Mouse (Mus musculus): ENCODE results near the gene Clstn1.

Clstn1 gene

GRCm38 (mm10) chr4:149586044-149586782 lies at the start of gene Clstn1:
Clstn1 (plus strand) TSS chr4:149586468.
- no peak for DNase-seq (ENCODE audit: low spot score in 2 of 2)

- no peak for DNase-seq (ENCODE audit: low spot score in 2 of 2)
These were observed 46.8 kb upstream of the Clstn1 start for GRCm38 (mm10) chr4:149539441-149539840.

DNA sequence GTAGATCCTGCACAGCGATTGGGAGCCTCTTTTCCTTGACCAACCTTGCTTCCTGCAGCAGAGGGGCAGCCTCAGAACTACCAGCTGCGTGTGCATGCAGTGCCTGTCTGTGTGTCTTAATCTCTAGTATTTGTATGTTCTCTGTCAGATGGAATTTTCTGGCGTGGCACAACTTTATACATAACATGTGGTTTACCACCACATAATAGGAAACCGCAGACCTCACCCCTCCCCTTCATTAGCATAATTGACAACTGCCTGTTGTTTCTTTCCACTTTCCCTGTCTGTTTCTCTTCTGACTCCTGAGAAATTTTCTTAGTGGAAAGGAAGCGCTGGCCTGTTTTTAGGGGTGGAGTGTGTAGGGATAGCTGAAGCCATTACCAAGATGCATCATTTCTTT lies 44.3 kb upstream of the Clstn1 start:
- DNase-seq (ENCODE audit: low spot score in 2 of 2): no peak

DNA sequence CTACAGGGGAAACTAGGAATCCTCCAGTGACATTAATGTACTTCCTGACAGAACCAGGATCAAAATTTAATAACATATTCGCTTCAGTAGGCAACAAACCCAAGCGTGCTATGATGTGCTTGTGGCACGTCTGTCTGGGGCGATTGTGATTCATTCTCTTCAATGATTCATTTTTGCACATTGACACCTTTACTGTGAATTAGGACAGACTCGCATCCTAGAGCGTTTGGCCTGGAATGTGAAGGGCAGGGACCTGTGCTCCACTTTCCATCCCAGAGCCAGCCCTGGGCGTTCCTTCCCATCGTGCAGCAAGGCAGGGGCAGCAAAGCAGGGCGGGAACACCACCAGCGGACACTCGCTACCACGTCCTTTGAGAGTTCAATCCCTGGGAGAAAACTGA lies 43.8 kb upstream of the Clstn1 start:
- DNase-seq (ENCODE audit: low spot score in 2 of 2): no peak

DNA sequence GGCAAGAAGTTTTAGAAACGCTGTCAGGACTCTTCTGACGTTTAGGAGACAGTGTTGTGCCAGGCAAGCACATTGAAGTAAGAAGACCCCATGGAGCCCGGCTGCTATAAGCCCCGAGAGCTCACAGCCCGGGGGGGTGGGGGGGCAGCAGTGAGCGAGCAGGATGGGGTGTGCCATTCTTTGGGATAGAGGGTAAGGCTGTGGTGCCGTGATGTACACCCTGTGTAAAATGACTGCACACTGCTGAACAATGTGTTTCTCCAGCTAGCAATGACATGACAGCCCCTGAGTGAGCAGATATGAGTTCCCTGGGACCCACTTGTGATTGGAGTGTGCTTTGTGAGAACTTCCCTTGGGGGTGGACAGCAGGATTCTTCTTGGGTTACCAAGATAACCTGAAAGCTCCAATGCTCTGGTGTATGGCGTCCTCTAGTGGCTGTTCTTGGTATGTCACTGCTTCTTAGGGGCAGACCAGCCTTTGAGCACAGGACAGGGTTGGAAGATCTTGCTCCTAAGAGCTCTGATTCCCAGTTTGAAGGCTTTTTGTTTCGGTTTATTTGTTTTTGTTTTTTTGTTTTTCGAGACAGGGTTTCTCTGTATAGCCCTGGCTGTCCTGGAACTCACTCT lies 43.2 kb upstream of the Clstn1 start:
- DNase-seq (ENCODE audit: low spot score in 2 of 2): peak; percentile 50 to 60

- no peak for DNase-seq (ENCODE audit: low spot score in 2 of 2)
These were observed 41.4 kb upstream of the Clstn1 start for GRCm38 (mm10) chr4:149544892-149545291.

DNA sequence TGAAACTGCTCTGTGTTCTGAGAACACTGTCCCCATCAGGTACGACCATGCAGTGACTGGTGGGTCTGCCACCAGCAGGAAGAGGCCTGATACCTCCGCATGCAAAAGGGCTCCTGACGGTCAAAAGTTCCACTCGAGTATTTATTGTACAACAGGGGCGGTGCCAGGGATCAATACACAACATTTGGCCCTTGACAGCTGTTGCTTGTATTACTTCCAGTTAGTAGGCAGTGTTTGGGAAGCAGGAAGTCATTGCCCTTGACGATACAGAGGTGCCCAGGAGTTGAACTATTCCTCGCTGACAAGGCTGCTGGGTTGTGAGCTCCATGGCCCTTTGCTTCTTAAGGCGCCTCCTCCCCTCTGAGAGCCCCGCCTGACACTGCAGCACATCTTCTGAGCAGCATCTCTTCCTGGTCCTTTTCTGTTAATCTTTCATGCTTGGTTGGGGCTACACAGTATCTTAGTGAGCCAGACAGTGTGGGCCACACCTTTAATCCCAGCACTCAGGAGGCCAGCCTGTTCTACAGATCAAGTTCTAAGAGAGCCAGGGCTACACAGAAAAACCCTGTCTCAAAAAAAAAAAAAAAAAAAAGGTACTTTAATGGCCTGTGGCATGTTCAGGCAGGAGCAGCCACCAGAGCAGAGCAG lies 39.3 kb upstream of the Clstn1 start:
- DNase-seq (ENCODE audit: low spot score in 2 of 2): no peak

GRCm38 (mm10) chr4:149547523-149547922 lies 38.7 kb upstream of the Clstn1 start:
- DNase-seq (ENCODE audit: low spot score in 2 of 2): no peak

GRCm38 (mm10) chr4:149549221-149549925 lies 36.9 kb upstream of the Clstn1 start:
- peak; percentile 38 to 45 for DNase-seq (ENCODE audit: low spot score in 2 of 2)

- DNase-seq (ENCODE audit: low spot score in 2 of 2): no peak
These were observed 35.4 kb upstream of the Clstn1 start for GRCm38 (mm10) chr4:149550866-149551265.

GRCm38 (mm10) chr4:149551696-149552095 lies 34.6 kb upstream of the Clstn1 start:
- no peak for DNase-seq (ENCODE audit: low spot score in 2 of 2)

GRCm38 (mm10) chr4:149553834-149554233 lies 32.4 kb upstream of the Clstn1 start:
- DNase-seq (ENCODE audit: low spot score in 2 of 2): no peak

- no peak for DNase-seq (ENCODE audit: low spot score in 2 of 2)
These were observed 30.2 kb upstream of the Clstn1 start for GRCm38 (mm10) chr4:149556111-149556510.

GRCm38 (mm10) chr4:149557905-149558304 lies 28.4 kb upstream of the Clstn1 start:
- DNase-seq (ENCODE audit: low spot score in 2 of 2): no peak

DNA sequence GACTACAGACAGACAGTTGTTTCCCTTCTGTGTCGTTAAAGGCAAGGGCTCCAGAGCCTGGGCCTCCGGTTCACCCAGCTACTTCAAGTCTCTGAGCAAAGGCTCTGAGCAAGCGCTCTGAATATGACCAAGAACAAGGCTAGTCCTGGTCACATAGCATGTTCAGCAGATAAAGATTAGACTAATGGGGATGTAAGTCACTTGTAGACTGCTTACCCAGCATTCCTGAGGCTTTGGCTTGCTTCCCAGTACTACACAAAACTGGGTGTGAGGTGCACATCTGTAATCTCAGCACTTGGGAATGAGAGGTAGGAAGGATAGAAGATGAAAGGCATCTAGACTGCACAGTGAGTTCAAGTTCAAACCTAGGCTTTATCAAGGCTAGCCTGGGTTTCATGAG lies 27.9 kb upstream of the Clstn1 start:
- no peak for DNase-seq (ENCODE audit: low spot score in 2 of 2)

DNA sequence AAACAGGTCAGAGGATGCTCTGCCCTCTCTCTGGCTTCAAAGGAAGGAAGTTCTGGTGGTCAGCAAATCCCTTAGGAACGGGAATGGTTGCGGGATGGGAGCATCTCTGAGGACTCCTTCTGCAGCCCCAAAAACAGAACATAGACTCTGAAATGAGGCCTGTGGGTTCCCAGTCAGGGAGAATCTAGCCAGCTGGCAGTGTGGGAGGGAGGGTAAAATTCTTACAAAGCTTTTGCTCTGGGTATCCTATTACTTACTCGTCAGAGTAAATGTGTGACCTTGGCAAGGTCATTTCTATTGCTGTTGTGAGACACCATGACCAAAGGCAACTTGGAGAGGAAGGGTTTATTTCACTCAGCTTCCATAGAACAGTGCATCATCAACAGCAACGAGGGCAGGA lies 24.9 kb upstream of the Clstn1 start:
- no peak for DNase-seq (ENCODE audit: low spot score in 2 of 2)

DNA sequence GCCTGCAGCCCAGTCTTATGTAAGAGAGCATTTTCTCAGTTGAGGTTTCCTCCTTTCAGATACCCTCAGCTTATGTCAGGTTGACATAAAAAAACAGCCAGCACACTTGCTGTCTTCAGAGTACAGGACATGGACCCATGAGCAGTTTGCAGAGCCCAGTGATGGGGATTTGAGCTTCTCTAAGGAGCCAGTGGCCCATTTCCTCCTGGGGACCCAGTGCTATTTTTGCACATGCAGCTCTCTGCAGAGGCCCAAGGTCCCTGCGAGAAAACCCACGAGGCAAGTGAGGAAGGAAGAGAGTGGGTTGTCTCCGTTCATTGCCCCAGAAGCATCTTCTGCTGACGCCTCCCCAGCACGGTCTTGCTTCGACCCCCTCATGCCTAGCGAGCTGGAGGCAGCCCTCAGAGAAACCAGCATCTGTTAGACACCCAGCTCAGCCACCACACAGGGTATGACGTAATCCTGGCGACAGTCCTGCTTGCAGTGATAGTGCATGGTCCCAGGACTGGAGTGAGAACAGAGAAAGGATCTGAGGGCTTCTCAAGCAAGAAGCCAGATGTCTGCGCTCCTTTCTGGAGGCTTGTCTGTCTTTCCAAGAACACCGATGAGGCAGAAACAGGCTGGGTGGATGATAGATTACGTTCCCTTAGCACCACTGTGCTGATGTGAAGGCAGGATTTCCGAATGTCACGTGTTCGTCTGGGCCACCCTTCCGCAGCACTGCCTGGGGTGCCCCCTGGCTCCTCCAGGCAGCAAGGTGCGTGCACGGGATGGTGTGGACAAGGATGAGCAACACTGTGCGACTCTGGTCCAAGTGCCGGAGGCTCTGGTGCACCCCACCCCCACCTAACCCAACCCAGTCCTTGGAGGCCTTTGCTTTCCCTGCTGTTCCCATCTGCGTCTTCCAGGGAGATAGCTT lies 24.0 kb upstream of the Clstn1 start:
- no peak for DNase-seq (ENCODE audit: low spot score in 2 of 2)

- DNase-seq (ENCODE audit: low spot score in 2 of 2): no peak
These were observed 23.3 kb upstream of the Clstn1 start for GRCm38 (mm10) chr4:149562905-149563347.

DNA sequence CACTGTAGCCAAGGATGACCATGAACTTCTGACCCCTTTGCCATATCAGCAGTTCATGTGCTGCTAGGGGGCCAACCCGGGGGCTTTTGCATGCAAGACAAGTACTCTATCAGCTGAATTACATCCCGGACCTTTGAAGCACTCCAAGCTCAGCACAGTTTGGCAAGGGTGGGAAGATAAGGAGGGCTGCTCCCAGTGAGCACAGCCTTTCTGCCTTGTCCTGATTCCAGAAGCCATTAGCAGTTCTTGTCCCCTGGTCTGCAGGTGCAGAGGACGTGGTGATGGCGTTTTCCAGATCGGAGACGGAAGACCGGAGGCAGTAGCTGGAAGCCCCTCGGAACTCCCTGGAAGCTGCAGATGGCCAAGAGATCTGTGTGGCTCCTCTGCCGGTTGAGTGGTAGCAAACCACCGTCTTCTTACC lies 22.3 kb upstream of the Clstn1 start:
- DNase-seq (ENCODE audit: low spot score in 2 of 2): no peak

DNA sequence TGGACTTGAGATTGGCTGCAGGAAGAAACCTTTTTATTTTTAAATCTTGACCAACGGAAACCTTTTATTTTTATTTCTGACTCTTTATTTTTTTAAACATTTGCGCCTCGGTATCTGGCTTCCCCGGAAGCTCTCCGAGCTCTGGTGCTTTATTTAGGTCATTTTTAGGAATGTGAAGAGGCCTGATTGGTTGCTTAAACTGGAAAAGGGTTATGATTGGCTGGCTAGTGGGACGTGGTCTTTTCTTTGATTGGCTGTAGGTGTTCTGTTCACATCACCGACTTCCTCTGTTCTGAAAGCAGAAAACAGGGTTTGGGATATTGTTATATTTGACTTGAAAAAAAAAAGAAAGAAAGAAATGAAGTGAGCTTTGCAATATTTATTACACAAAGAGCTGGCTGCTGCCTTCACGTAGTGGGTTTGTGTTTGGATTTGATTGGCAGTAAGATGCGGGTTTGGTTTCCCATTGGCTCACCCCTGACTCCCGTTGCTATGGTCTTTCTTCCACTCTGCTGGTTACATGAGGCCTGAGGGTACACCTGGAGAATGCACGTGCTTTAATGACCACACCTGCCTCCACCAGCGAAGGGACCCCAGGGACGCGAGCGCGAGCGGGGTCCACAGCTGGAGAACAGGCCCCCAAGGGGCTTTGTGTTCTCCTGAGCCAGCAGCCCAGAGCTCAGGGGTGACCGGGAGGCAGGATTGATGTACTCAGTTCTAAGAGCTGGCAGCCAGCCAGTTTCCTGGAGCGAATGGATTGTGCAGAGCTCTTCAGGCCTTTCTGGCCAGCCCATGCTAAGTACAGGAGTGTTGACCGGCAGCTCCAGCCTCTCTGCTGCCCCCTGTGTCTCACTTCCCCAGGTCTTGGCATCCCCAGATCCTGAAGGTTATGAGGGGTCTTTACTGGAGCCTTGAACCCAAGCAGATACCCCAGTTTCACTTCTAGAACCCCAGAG lies 21.5 kb upstream of the Clstn1 start:
- no peak for DNase-seq (ENCODE audit: low spot score in 2 of 2)

Measured in spleen, postnatal 36 days (tissue).